Mouse (Mus musculus): ENCODE data around the gene Dnajc6. TPM values are rescaled to one million over a fixed set of nuclear protein-coding genes. Genes with fewer than 3 reads are reported as not detected.

Dnajc6 gene
- polyA plus RNA-seq, 1 experiment from 2014 or later: 22.0 TPM

GRCm38 (mm10) chr4:101460114-101460513, 36.3 kb upstream of the Dnajc6 start:
- no peak overlapping the region for H3K9ac ChIP-seq (ENCODE audit: low read length)
- no peaks in the 10 kb centered on the region for H3K36me3 ChIP-seq (ENCODE audit: control insufficient read depth, insufficient read depth, low read length)
- H3K9me3 ChIP-seq (replicated peaks; ENCODE audit: control insufficient read depth, low read length): no peaks in the 10 kb centered on the region
- no peak overlapping the region for H3K4me2 ChIP-seq (ENCODE audit: low read length)
- no peaks in the 10 kb centered on the region for H3K27me3 ChIP-seq (replicated peaks; ENCODE audit: control insufficient read depth, insufficient read depth, low read length)
- no peak overlapping the region for H3K4me3 ChIP-seq (ENCODE audit: low read depth, low read length)
- WGBS: 92% methylated on average over 1 of the region's 1 CpGs
- ATAC-seq (no peak), DNase-seq (ENCODE audit: low spot score) (no peak)
- no peaks in the 10 kb centered on the region for H3K4me1 ChIP-seq (ENCODE audit: control insufficient read depth, insufficient read depth, low read length)
- no peak overlapping the region for H3K27ac ChIP-seq (ENCODE audit: low read depth, low read length)

DNA sequence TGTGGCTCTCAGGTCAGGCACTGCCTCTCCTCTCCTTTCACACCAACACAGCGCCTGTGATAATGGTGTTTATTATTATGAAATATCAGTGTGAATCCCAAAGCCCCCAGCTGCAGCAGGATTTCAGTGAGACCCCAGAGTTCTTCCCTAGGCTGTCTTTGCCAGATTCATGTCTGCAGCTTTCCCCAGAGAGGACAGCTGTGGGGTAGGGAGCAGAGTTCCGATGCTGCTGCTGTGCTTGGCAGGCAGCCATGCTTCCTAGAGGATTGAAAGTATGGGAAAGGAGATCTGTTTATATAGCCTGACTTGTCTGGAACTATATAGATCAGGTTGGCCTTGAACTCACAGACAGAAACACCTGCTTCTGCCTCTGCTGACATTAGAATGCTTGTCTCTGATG, 34.4 kb upstream of the Dnajc6 start:
- H3K4me1 ChIP-seq (ENCODE audit: control insufficient read depth, insufficient read depth, low read length): no peaks in the 10 kb centered on the region
- no peaks in the 10 kb centered on the region for H3K27me3 ChIP-seq (replicated peaks; ENCODE audit: control insufficient read depth, insufficient read depth, low read length)
- no peak for ATAC-seq
- H3K4me2 ChIP-seq (ENCODE audit: low read length): no peak overlapping the region
- peak; percentile 17 for DNase-seq (ENCODE audit: low spot score)
- WGBS: 79% methylated on average over 2 of the region's 2 CpGs
- no peak overlapping the region for H3K9ac ChIP-seq (ENCODE audit: low read length)
- no peak overlapping the region for H3K4me3 ChIP-seq (ENCODE audit: low read depth, low read length)
- no peaks in the 10 kb centered on the region for H3K9me3 ChIP-seq (replicated peaks; ENCODE audit: control insufficient read depth, low read length)
- no peaks in the 10 kb centered on the region for H3K36me3 ChIP-seq (ENCODE audit: control insufficient read depth, insufficient read depth, low read length)
- H3K27ac ChIP-seq (ENCODE audit: low read depth, low read length): no peak overlapping the region

DNA sequence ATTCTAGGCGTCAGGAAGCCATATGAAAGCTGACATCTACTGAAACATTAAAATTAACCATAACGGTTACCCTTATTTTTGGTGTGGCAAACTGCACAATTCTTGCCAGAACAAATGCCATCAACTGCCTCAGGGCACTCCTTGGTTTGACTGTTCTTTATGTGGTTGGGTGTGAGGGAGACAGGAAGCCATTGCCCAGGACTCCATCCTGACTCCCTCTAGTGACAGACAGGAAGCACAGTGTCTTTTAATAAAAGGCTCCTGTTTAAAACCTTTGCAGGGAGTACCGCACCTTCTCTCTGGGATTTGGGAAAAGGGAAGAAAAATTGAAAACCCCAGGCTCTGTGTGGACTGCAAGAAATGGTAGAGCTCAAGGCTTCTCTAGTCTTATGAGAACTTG, 30.2 kb upstream of the Dnajc6 start:
- Histone ChIP-seq H3K4me2 (ENCODE audit: low read length) (no peak overlapping the region), H3K27me3 (replicated peaks; ENCODE audit: control insufficient read depth, insufficient read depth, low read length) (no peaks in the 10 kb centered on the region), H3K27ac (ENCODE audit: low read depth, low read length) (no peak overlapping the region), H3K4me1 (ENCODE audit: control insufficient read depth, insufficient read depth, low read length) (no peaks in the 10 kb centered on the region), H3K36me3 (ENCODE audit: control insufficient read depth, insufficient read depth, low read length) (no peaks in the 10 kb centered on the region), H3K4me3 (ENCODE audit: low read depth, low read length) (no peak overlapping the region), H3K9ac (ENCODE audit: low read length) (no peak overlapping the region), H3K9me3 (replicated peaks; ENCODE audit: control insufficient read depth, low read length) (no peaks in the 10 kb centered on the region)
- WGBS: 85% methylated on average over 3 of the region's 3 CpGs
- no peak for ATAC-seq
- DNase-seq (ENCODE audit: low spot score): no peak

- H3K9ac ChIP-seq (ENCODE audit: low read length): no peak overlapping the region
- H3K4me1 ChIP-seq (ENCODE audit: control insufficient read depth, insufficient read depth, low read length): no peaks in the 10 kb centered on the region
- WGBS: 63% methylated on average over 5 of the region's 5 CpGs
- DNase-seq (ENCODE audit: low spot score): no peak
- no peak overlapping the region for H3K4me3 ChIP-seq (ENCODE audit: low read depth, low read length)
- no peaks in the 10 kb centered on the region for H3K27me3 ChIP-seq (replicated peaks; ENCODE audit: control insufficient read depth, insufficient read depth, low read length)
- no peak overlapping the region for H3K27ac ChIP-seq (ENCODE audit: low read depth, low read length)
- no peaks in the 10 kb centered on the region for H3K9me3 ChIP-seq (replicated peaks; ENCODE audit: control insufficient read depth, low read length)
- no peak for ATAC-seq
- H3K36me3 ChIP-seq (ENCODE audit: control insufficient read depth, insufficient read depth, low read length): no peaks in the 10 kb centered on the region
- H3K4me2 ChIP-seq (ENCODE audit: low read length): no peak overlapping the region
Measured at GRCm38 (mm10) chr4:101469242-101469641, 27.2 kb upstream of the Dnajc6 start.

DNA sequence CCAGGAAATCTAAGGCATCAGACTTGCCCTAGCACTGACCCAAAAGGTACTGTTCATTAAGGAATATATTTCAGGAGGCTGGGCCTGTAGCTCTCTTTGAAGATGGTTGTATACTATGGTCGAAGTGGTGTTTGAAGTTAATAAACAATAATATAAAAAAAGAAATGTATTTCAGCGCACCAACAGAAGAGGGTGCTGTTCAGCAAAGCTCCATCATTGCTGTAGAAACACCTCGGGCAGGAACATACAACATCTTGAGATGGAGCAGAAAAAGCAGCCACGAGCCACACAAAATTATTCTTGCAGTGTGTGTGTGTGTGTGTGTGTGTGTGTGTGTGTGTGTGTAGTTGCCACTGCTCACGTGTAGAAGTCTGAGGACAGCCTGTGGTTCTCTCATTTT, 25.9 kb upstream of the Dnajc6 start:
- H3K4me1 ChIP-seq (ENCODE audit: control insufficient read depth, insufficient read depth, low read length): no peaks in the 10 kb centered on the region
- DNase-seq (ENCODE audit: low spot score) (no peak), ATAC-seq (no peak)
- WGBS: 63% methylated on average over 5 of the region's 5 CpGs
- H3K9ac ChIP-seq (ENCODE audit: low read length): no peak overlapping the region
- no peak overlapping the region for H3K4me3 ChIP-seq (ENCODE audit: low read depth, low read length)
- H3K27ac ChIP-seq (ENCODE audit: low read depth, low read length): no peak overlapping the region
- no peak overlapping the region for H3K4me2 ChIP-seq (ENCODE audit: low read length)
- H3K36me3 ChIP-seq (ENCODE audit: control insufficient read depth, insufficient read depth, low read length): no peaks in the 10 kb centered on the region
- H3K9me3 ChIP-seq (replicated peaks; ENCODE audit: control insufficient read depth, low read length): no peaks in the 10 kb centered on the region
- H3K27me3 ChIP-seq (replicated peaks; ENCODE audit: control insufficient read depth, insufficient read depth, low read length): no peaks in the 10 kb centered on the region

- ATAC-seq (no peak), DNase-seq (ENCODE audit: low spot score) (no peak)
- Histone ChIP-seq H3K9ac (ENCODE audit: low read length) (no peak overlapping the region), H3K9me3 (replicated peaks; ENCODE audit: control insufficient read depth, low read length) (no peaks in the 10 kb centered on the region), H3K27me3 (replicated peaks; ENCODE audit: control insufficient read depth, insufficient read depth, low read length) (no peaks in the 10 kb centered on the region), H3K4me3 (ENCODE audit: low read depth, low read length) (no peak overlapping the region), H3K4me2 (ENCODE audit: low read length) (no peak overlapping the region), H3K36me3 (ENCODE audit: control insufficient read depth, insufficient read depth, low read length) (no peaks in the 10 kb centered on the region), H3K27ac (ENCODE audit: low read depth, low read length) (no peak overlapping the region), H3K4me1 (ENCODE audit: control insufficient read depth, insufficient read depth, low read length) (no peaks in the 10 kb centered on the region)
- 95% methylated on average over 3 of the region's 3 CpGs for WGBS
Measured at GRCm38 (mm10) chr4:101472767-101473166, 23.7 kb upstream of the Dnajc6 start.

DNA sequence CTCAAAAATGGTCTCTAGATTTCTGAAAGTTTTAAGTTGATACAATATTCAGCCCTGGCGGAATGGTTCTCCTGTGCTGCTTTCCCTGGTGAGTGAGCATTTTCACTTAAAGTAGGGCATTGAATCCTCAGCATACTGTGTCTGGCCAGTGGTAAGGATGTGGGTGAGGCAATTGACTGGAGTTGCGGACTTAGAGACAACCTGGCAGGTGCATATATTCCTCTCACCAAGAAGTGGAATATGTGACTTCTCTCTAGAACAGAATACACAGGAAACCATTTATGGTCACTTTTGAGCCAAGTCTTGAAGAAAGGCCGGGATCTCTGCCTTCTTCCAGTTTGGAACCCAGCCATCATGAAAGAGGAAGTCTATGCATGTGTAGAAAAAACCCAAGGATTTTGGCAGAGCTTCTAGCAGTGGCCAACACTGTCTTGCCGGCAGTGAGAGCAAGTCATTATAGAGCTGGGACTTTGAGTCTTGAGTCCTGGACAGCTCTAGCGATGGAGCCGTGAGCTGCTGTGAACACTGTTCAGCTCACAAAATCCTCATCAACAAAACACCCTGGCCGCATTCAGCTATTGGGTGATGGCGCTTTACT, 6.0 kb upstream of the Dnajc6 start:
- Histone ChIP-seq H3K4me2 (ENCODE audit: low read length) (no peak overlapping the region), H3K4me1 (ENCODE audit: control insufficient read depth, insufficient read depth, low read length) (no peaks in the 10 kb centered on the region), H3K9me3 (replicated peaks; ENCODE audit: control insufficient read depth, low read length) (no peaks in the 10 kb centered on the region), H3K4me3 (ENCODE audit: low read depth, low read length) (no peak overlapping the region), H3K27me3 (replicated peaks; ENCODE audit: control insufficient read depth, insufficient read depth, low read length) (no peaks in the 10 kb centered on the region), H3K9ac (ENCODE audit: low read length) (no peak overlapping the region), H3K36me3 (ENCODE audit: control insufficient read depth, insufficient read depth, low read length) (no peaks in the 10 kb centered on the region), H3K27ac (ENCODE audit: low read depth, low read length) (no peak overlapping the region)
- DNase-seq (ENCODE audit: low spot score) (no peak), ATAC-seq (no peak)
- WGBS: 91% methylated on average over 8 of the region's 8 CpGs

DNA sequence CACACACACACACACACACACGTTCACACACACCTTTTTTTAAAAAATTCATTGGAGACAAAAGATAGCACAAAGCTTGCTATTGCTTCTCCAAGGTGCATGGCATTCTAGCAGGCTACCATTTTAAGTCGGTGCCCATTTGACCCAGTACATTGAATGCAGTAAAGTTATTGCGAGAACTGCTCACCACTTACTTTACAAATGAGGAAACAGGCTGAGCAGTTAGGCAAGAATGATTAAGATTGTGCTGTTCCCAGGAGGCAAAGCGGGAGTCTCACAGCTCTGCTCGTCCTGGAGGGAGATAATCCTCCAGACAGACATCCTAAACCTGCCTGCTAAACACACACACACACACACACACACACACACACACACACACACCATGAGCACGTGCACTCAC, 4.7 kb upstream of the Dnajc6 start:
- Histone ChIP-seq H3K4me2 (ENCODE audit: low read length) (no peak overlapping the region), H3K9me3 (replicated peaks; ENCODE audit: control insufficient read depth, low read length) (no peaks in the 10 kb centered on the region), H3K9ac (ENCODE audit: low read length) (no peak overlapping the region), H3K27me3 (replicated peaks; ENCODE audit: control insufficient read depth, insufficient read depth, low read length) (peaks cover 11% of the 10 kb centered on the region; the same call in 1 of the 2 replicates), H3K4me1 (ENCODE audit: control insufficient read depth, insufficient read depth, low read length) (no peaks in the 10 kb centered on the region), H3K36me3 (ENCODE audit: control insufficient read depth, insufficient read depth, low read length) (no peaks in the 10 kb centered on the region), H3K4me3 (ENCODE audit: low read depth, low read length) (no peak overlapping the region), H3K27ac (ENCODE audit: low read depth, low read length) (no peak overlapping the region)
- WGBS: 72% methylated on average over 6 of the region's 6 CpGs
- DNase-seq (ENCODE audit: low spot score): no peak
- no peak for ATAC-seq

- H3K4me3 ChIP-seq (ENCODE audit: low read depth, low read length): no peak overlapping the region
- no peak overlapping the region for H3K4me2 ChIP-seq (ENCODE audit: low read length)
- DNase-seq (ENCODE audit: low spot score): no peak
- no peak overlapping the region for H3K9ac ChIP-seq (ENCODE audit: low read length)
- H3K36me3 ChIP-seq (ENCODE audit: control insufficient read depth, insufficient read depth, low read length): no peaks in the 10 kb centered on the region
- no peaks in the 10 kb centered on the region for H3K9me3 ChIP-seq (replicated peaks; ENCODE audit: control insufficient read depth, low read length)
- no peak overlapping the region for H3K27ac ChIP-seq (ENCODE audit: low read depth, low read length)
- H3K4me1 ChIP-seq (ENCODE audit: control insufficient read depth, insufficient read depth, low read length): peaks cover 2% of the 10 kb centered on the region; the same call in 1 of the 2 replicates
- ATAC-seq: no peak
- peaks cover 27% of the 10 kb centered on the region for H3K27me3 ChIP-seq (replicated peaks; ENCODE audit: control insufficient read depth, insufficient read depth, low read length)
Measured at GRCm38 (mm10) chr4:101493611-101494197, 2.7 kb upstream of the Dnajc6 start.
